Mouse (Mus musculus) megakaryocyte, embryonic 14.5 days (primary cell): Measurements from ENCODE around the gene Hint1.

Source experiments
- FLI1 ChIP-seq: IDR thresholded peaks from 2 replicates; pipeline ENCODE4 v1.6.1; 2012; ENCODE audit warnings: low read length, inconsistent platforms, mixed read lengths
- GATA1 ChIP-seq: IDR thresholded peaks from 3 replicates; pipeline ENCODE4 v1.6.1; 2012; ENCODE audit warnings: mixed read lengths, low read length, inconsistent platforms, borderline replicate concordance

DNA sequence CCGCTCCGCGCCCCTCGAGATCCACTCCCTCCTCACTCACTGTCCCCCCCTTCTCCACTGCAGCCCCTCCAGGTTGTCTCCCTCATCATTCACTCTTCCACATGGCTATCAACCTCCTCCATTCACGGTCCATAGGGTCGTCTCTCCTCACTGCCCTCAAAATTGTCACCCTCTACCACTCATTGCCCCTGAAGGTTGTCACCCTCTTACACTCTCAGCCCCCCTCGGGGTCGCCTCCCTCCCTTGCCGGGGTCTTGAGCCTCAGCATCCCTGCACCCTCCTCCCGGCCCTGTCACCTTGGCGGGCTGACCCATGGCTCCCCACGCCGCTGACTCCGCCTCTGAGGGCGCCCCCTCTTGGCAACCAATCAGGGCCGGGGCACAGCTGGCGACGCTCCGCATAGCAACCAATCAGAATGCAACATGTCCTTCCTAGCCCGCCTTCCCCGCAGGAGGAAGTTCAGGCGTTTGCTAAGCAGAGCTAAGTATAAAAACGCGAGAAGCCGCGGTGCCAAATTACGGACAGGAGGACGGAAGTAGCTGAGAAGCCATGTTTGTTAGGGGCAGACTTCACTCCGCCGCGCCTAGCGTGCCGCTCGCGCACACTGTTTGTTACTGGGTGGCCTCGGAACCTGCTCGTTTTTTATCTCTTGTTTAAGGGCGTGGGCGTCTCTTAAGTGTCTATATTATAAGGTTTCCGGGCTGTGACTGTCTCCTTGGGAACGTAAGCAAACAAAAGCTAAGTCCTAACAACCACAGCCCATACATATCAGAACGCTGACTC is 5.7 kb upstream of the Hint1 start, which contains the start of gene Lyrm7:
- TF ChIP-seq GATA1 (no peak), FLI1 (0 out of 2 replicates have a peak, but pooled peaks have one; percentile 40)
